Mouse (Mus musculus): ENCODE results near the gene Gm8660. TPM values are rescaled to one million over a fixed set of nuclear protein-coding genes. Genes with fewer than 3 reads are reported as not detected.
"Not testable (repeated sequence)": the region's sequence is repeated elsewhere in the genome, so short reads cannot be mapped to it uniquely, and the experiment has no call there.

Gm8660 gene
- polyA plus RNA-seq (2012; rRNA removed): not detected in 2 replicates

- H3K27me3 ChIP-seq (ENCODE audit: control insufficient read depth, insufficient read depth, low read length); H3K4me3 ChIP-seq (replicated peaks; ENCODE audit: insufficient read depth, low read depth, low read length); H3K4me1 ChIP-seq (ENCODE audit: control insufficient read depth, insufficient read depth, low read length); DNase-seq; H3K27ac ChIP-seq (ENCODE audit: insufficient read depth, low read length): not testable (repeated sequence)
- no CpG with 5 or more reads among the region's 1 CpGs for WGBS
Observed at GRCm38 (mm10) chr7:22370939-22371338, at the start of gene Gm8660. Gene Gm8660, minus strand, starts transcription at chr7:22371039.

- not testable (repeated sequence) for DNase-seq; H3K27me3 ChIP-seq (ENCODE audit: control insufficient read depth, insufficient read depth, low read length)
- no CpG with 5 or more reads among the region's 3 CpGs for WGBS
Observed at GRCm38 (mm10) chr7:22413283-22413682, 42.4 kb upstream of the Gm8660 start, which contains the start of gene Vmn1r148. Gene Vmn1r148, plus strand, starts transcription at chr7:22413583.

GRCm38 (mm10) chr7:22329617-22330016 lies 41.2 kb downstream of the Gm8660 start, which contains the start of gene Gm4187:
Gene Gm4187, minus strand, starts transcription at chr7:22329717.
- no CpG with 5 or more reads among the region's 2 CpGs for WGBS

More at GRCm38 (mm10) chr7:22413283-22413682, 42.4 kb upstream of the Gm8660 start, which contains the start of gene Vmn1r148:
- not testable (repeated sequence) for H3K4me3 ChIP-seq (replicated peaks; ENCODE audit: insufficient read depth, low read depth, low read length); H3K27ac ChIP-seq (ENCODE audit: insufficient read depth, low read length); H3K4me1 ChIP-seq (ENCODE audit: control insufficient read depth, insufficient read depth, low read length)

More at GRCm38 (mm10) chr7:22329617-22330016, 41.2 kb downstream of the Gm8660 start, which contains the start of gene Gm4187:
- not testable (repeated sequence) for H3K4me1 ChIP-seq (ENCODE audit: control insufficient read depth, insufficient read depth, low read length); H3K27ac ChIP-seq (ENCODE audit: insufficient read depth, low read length); H3K27me3 ChIP-seq (ENCODE audit: control insufficient read depth, insufficient read depth, low read length); DNase-seq; H3K4me3 ChIP-seq (replicated peaks; ENCODE audit: insufficient read depth, low read depth, low read length)

Other genes with a start within 250 kb of the Gm8660 start
- not detected in 2 replicates for gene Gm10666, start 236.3 kb downstream of the Gm8660 start, polyA plus RNA-seq (2012; rRNA removed)
- not detected in 2 replicates for gene Vmn1r142, start 207.0 kb downstream of the Gm8660 start, polyA plus RNA-seq (2012; rRNA removed)
- gene Vmn1r143, start 181.7 kb downstream of the Gm8660 start, polyA plus RNA-seq (2012; rRNA removed): not detected in 2 replicates
- not detected in 2 replicates for gene Gm8653, start 169.8 kb downstream of the Gm8660 start, polyA plus RNA-seq (2012; rRNA removed)
- not detected in 2 replicates for gene Gm8453, start 141.6 kb downstream of the Gm8660 start, polyA plus RNA-seq (2012; rRNA removed)
- not detected in 2 replicates for gene Gm4187, start 41.3 kb downstream of the Gm8660 start, polyA plus RNA-seq (2012; rRNA removed)
- gene Vmn1r148, start 42.5 kb upstream of the Gm8660 start, polyA plus RNA-seq (2012; rRNA removed): not detected in 2 replicates
- gene Vmn1r149, start 67.2 kb upstream of the Gm8660 start, polyA plus RNA-seq (2012; rRNA removed): not detected in 2 replicates
- gene Gm10665, start 93.0 kb upstream of the Gm8660 start, polyA plus RNA-seq (2012; rRNA removed): not detected in 2 replicates
- gene Vmn1r151, start 128.6 kb upstream of the Gm8660 start, polyA plus RNA-seq (2012; rRNA removed): not detected in 2 replicates
- gene Vmn1r152, start 151.9 kb upstream of the Gm8660 start, polyA plus RNA-seq (2012; rRNA removed): not detected in 2 replicates
- not detected in 2 replicates for gene Gm8677, start 163.8 kb upstream of the Gm8660 start, polyA plus RNA-seq (2012; rRNA removed)
- not detected in 2 replicates for gene Gm4201, start 194.3 kb upstream of the Gm8660 start, polyA plus RNA-seq (2012; rRNA removed)
- not detected in 2 replicates for gene Gm4565, start 217.1 kb upstream of the Gm8660 start, polyA plus RNA-seq (2012; rRNA removed)